Mouse (Mus musculus): ENCODE data around the gene Sox6. TPM values are rescaled to one million over a fixed set of nuclear protein-coding genes. Genes with fewer than 3 reads are reported as not detected.

Gene Sox6
- total RNA-seq, 2 experiments from 2014 or later = 153 to 158 TPM

DNA sequence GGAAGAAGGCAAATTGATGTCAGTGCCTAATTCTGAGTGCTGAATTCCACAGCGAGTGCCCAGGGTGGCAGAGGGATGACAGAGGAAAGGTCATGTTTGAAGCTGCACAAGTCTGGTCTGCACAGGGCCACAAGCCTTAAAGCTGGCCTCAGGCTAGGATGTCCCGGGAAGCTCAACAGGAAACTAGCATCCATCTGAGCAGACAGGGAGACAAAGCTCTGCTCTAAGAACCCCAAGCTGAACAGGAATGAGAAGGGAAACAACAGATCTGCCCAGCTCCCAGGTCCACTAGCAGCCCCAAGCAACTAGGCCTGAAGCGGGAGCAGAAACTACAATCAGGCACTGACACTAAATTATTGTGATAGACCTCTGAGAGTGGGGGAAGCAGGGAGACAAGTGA is 8.6 kb downstream of the Sox6 start:
- peak in 1 of 2 experiments; percentile 19 for DNase-seq
- intact Hi-C loops (cut with DNase I) = loop anchor here (5.0 kb wide), 2 partner anchors 278 to 563 kb away; no protein-coding TSS in a partner anchor

- intact Hi-C loops (cut with DNase I) = no loop called here
- DNase-seq = peak in 1 of 2 experiments; percentile 6
Measured at GRCm38 (mm10) chr7:116002726-116003125, 35.9 kb downstream of the Sox6 start.

- no peak for DNase-seq
- intact Hi-C loops (cut with DNase I) = no loop called here
Measured at GRCm38 (mm10) chr7:115988109-115988779, 50.4 kb downstream of the Sox6 start.

DNA sequence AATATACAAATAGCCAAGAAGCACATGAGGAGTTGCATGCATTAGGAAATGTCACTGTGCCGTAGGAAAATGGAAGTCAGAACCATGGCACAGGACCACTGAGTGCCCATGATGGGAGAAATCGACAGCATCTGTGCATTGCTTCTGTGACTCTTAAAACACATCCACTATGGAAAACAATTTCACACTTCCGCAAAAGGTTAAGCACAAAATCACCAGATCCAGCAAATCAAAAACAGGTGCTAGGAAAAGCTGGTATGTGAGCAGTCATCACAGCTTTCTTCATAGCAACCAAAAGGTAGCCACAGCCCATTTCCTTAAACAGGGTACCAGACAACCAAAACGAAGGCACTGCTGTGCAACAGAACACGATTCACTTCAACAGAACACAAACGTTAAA is 52.9 kb downstream of the Sox6 start:
- intact Hi-C loops (cut with DNase I) = no loop called here
- no peak for DNase-seq

GRCm38 (mm10) chr7:115984076-115984475 is 54.5 kb downstream of the Sox6 start:
- no peak for DNase-seq
- intact Hi-C loops (cut with DNase I) = no loop called here

GRCm38 (mm10) chr7:115979813-115980512 is 58.6 kb downstream of the Sox6 start:
- no peak for DNase-seq
- intact Hi-C loops (cut with DNase I) = no loop called here

DNA sequence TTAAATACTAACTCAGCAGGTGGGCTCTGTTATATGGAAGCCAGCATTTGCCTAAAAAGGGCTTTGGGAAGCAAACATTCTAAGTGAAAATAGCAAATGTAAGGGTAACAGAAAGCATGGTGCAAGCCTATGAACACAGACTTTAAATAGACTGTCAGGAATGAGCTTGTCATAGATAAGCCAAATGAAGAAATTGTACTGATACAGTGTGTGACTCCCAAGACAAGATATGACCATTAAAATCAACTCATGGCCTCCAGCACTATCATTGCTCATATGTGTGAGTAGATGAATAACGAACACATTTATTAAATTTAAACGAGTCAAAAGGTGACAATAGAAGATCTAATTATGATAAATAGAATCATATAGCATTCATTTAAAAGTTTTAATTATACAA is 64.1 kb downstream of the Sox6 start:
- DNase-seq = no peak
- intact Hi-C loops (cut with DNase I) = no loop called here

DNA sequence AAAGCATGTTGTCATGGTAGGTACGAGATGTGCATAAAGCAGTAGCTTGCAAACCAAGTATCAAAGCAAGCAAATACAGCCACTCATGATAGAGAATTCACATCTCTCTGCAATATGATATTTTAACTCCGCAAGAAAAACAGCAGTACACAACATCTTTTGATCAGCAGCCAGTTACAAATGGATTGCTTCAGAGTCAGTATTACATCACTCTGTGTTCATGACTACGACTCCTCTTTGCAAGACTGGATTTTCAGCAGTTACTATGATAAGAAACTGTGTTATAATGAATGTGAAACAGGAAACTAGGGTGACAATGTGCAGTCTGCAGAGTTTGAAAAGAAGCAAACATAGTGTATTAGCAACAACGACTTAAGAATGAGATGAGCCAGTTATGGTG is 71.4 kb downstream of the Sox6 start:
- DNase-seq = no peak
- intact Hi-C loops (cut with DNase I) = no loop called here

DNA sequence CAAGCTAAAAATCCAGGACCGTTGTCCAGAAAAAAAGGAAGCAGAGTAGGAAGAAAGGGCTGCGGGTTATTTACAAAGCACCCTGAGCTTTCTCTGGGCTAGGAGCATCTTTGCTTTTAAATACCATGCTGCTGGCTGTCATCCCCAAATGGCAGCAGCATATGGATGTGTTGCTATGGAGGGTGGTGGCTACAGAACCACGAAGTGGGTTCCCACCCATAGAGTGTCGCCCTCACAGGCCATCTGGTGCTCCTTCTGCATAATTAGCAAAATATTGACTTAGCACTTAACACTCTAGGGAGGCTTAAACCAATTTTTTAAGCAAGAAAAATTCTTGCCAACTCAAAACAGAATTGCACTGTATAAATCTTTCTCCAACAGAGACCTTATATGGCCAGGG is 72.4 kb downstream of the Sox6 start:
- DNase-seq = no peak
- intact Hi-C loops (cut with DNase I) = no loop called here

DNA sequence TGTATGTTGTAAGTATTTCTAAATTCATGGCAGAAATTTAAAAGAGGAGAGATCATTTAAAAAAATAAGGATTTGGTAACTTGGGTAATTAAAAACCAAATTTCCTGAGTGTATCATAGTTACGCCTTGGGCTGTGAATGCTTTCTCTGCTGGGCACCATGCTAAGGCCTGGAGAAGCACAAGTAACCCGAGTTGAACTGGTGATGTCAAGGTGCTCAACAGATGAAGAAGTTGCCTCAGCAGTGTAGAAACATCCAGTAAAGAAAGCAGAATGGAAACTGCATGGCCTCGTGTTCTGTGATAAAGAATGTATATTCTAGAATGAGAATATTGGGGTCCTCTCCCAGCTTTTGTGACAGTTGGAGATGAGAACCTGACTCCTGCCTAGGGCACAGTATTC is 85.5 kb downstream of the Sox6 start:
- DNase-seq = no peak
- intact Hi-C loops (cut with DNase I) = no loop called here

DNA sequence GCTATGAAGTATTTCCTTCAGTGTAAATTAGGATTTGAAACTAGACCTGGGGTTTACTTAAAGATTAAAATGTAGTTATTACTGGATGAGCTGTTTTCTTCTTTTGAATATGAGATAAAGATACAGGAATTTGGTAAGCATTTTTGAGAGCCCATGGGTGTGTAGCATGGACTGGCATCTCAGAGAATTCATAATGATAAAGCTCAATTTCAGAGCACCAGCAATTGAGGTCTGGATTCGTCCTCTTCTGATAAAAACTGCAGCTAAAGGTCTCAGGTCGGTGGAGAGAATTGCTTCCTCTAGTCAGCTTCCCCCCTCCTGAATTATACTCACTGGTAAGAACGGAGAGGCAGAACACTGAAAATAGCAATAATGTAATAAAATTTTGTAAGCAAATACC is 86.4 kb downstream of the Sox6 start:
- DNase-seq = no peak
- intact Hi-C loops (cut with DNase I) = no loop called here

DNA sequence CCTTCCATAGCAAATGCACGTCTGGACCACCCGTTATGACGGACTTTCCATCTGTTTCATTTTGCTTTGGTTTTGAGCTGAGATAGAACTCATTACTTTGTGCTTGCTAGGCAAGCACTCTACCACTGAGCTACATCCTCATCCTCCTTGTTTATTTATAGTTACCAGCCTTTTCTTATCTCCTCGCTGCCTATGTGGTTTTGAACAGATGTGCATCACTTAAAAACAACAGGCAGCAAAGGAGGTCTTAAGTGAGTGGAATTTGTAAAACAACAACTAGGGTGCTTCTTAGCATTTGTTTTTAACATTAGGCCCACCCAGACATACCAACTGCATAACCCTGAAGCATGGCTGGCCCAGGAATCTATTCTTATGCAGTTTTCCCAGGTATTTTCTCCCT is 86.9 kb downstream of the Sox6 start:
- intact Hi-C loops (cut with DNase I) = no loop called here
- no peak for DNase-seq

DNA sequence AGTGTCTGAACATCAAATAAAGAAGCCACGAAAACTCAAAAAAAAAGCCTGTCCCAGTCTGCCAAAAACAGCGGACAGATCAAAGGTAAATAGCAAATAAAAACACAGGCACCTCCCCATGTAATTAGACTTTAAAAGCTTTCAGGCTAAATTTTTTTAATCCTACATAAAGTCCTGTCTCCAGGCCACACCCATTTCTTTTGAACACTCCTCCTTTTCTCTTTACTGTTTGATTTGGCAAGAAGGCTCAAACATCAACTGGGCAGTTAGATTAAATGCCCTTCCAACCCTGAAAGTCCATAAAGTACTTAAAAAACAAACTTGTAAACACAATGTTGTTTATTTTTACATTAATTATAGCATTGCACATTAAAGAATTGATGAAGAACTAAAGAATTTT is 90.7 kb downstream of the Sox6 start:
- DNase-seq = no peak
- intact Hi-C loops (cut with DNase I) = no loop called here

- no peak for DNase-seq
- intact Hi-C loops (cut with DNase I) = no loop called here
Measured at GRCm38 (mm10) chr7:115946559-115946958, 92.0 kb downstream of the Sox6 start.

- intact Hi-C loops (cut with DNase I) = no loop called here
- DNase-seq = no peak
Measured at GRCm38 (mm10) chr7:115945516-115945915, 93.1 kb downstream of the Sox6 start.

DNA sequence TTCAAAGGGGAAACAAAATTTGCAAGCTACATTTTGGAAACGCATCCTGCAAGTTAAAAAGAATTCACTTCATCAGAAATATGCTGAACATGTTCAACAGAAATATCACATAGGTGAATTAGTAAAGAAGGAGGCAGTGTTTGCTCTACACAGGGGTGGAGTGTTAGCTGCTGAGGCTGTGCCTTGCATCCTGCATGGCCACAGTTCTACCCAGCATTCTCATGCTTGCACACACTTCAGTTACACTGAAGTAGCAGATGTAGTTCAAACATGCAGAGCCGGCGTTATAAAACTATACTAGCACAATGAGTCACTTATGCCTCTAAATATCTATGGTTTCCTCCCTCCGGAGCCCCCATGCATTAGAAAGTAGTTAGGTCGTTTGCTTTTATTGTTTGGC is 94.3 kb downstream of the Sox6 start:
- intact Hi-C loops (cut with DNase I) = no loop called here
- no peak for DNase-seq

DNA sequence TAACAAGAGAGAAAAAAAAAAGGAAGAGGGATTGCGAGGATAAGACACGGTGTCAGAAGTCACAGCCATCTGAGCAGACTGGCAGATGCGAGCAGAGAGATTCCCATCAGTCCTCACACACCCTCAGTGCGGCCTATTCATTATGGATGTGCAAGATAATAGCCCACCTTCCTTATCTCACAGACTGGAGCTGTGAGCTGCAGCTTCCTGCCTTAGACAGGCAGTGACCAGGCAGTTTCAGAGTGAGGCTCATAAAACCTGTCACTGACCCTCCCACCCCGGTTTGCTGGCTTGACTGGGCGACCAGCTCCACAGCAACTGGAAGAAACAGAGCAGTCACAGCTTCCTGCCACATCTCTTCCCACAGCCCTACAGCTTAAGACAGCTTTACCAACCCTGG is 96.8 kb downstream of the Sox6 start:
- intact Hi-C loops (cut with DNase I) = no loop called here
- no peak for DNase-seq

DNA sequence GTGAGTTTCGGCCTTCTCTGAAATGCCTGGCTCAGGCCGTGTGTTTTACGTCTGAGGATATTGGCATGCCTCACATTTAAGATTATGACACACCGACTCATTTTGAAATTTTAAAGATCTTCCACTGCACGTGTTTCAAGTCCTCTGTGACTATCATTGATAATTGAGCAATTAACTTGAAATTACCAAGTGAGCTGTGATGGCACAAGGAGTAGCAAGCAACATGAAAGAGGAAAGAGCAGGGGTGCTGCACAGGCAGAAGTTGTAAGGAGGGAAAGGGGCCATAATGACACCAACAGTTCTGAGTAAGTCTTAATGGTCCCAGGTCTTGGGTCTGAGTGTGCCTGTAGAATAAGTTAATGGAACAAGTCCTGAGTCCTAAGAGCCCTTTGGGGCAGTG is 99.3 kb downstream of the Sox6 start:
- intact Hi-C loops (cut with DNase I) = no loop called here
- DNase-seq = no peak

DNA sequence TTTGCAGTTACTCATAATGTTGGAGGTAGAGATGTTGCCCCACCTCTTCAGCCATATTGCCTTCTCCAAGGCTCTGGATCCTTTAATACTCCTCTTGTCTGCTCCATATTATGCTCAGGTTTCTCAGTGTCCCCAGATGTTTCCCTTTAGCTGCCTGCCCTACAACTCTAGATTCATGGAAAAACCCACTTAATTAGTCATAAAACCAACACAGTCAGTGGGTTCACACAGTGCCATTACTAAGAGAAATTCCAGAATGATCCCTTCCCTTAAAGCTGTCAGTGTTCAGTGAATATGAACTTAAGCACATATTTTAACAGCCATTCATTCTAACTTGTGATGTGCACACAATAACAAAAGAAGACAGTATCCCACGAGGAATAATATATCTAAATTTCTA is 101.7 kb downstream of the Sox6 start:
- no peak for DNase-seq
- intact Hi-C loops (cut with DNase I) = no loop called here

GRCm38 (mm10) chr7:115915338-115915737 is 123.3 kb downstream of the Sox6 start:
- intact Hi-C loops (cut with DNase I) = no loop called here
- DNase-seq = no peak

DNA sequence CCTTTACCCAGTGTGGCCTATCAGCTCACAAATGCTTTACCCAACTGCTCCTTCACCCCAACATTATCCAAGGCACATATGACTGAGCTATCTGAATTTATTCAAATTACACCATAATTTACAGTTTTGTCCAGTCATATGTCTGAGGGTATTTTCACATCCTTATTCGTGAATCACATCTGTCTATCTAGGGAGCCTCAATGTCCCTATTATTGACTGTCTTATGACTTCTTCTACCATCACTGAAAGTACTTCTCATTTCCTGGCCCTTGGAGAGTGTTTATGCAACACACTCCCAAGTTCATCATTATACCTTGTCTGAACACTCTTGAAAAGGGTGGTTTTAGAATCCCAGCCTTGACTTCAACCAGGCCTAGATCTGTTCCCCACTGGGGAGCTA is 128.3 kb downstream of the Sox6 start:
- no peak for DNase-seq
- intact Hi-C loops (cut with DNase I) = no loop called here

GRCm38 (mm10) chr7:115904798-115905207 is 133.8 kb downstream of the Sox6 start:
- no peak for DNase-seq
- intact Hi-C loops (cut with DNase I) = no loop called here

Measured in gastrocnemius, postnatal 36 days (tissue).